Mouse (Mus musculus): ENCODE data around the gene Spryd7.

DNA sequence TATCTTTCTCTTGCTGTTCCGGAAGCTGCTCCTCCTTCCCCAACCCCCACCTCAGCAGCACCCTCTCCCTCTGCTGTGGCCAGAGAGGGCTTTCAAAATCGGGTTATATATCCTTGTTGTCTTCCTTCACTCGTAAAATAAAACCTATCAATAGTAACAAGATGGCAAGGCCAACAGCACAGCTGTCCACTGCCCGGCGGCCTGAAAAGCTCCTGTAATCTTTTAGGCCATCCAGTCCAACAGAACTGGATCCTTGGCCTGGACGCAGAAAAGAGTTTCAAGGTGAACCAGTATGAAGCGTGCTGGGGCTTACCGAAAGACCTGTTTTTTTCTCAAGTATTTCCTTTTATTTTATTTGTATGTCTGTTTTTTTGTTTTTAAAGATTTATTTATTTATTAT, 19.3 kb upstream of the Spryd7 start:
- TF ChIP-seq POLR2A (IDR thresholded peaks at IDR 0.05; ENCODE audit: low read depth, low read length) (no peak), CTCF (conservative IDR thresholded peaks at IDR 0.05; ENCODE audit: insufficient read depth, insufficient read length, low read depth, low read length) (no peak)
